Mouse (Mus musculus) limb, embryonic 12.5 days (tissue): ENCODE results near the gene Ifi27l2a. TPM values are rescaled to one million over a fixed set of nuclear protein-coding genes. Genes with fewer than 3 reads are reported as not detected.
"Not testable (repeated sequence)": the region's sequence is repeated elsewhere in the genome, so short reads cannot be mapped to it uniquely, and the experiment has no call there.

ENCODE experiments used
- ATAC-seq: fragments of 200-750 bp; cut with Nextera tagmentation; 2 replicates; pipeline ENCODE4 v1.8.0; 2017; ENCODE audit warnings: low read depth, moderate TSS enrichment; ENCODE audit not compliant: insufficient number of reproducible peaks, insufficient read depth, low FRiP score, low TSS enrichment
- H3K27ac ChIP-seq: fragments of 300-500 bp; sonication (generic); 2 replicates; pipeline ENCODE4 v1.5.1; 2016; ENCODE audit warnings: mild to moderate bottlenecking, moderate library complexity
- H3K27me3 ChIP-seq: fragments of 300-500 bp; sonication (generic); 2 replicates; pipeline ENCODE4 v1.6.1; 2016; ENCODE audit warnings: mild to moderate bottlenecking, moderate library complexity
- H3K36me3 ChIP-seq: fragments of 300-500 bp; sonication (generic); 2 replicates; pipeline ENCODE4 v1.6.1; 2016; ENCODE audit warnings: mild to moderate bottlenecking, moderate library complexity
- H3K4me1 ChIP-seq: fragments of 300-500 bp; sonication (generic); replicated peaks from 2 replicates; pipeline ENCODE4 v1.6.1; 2016
- H3K4me2 ChIP-seq: fragments of 300-500 bp; sonication (generic); 2 replicates; pipeline ENCODE4 v1.6.1; 2016; ENCODE audit warnings: mild to moderate bottlenecking, moderate library complexity
- H3K4me3 ChIP-seq: fragments of 300-500 bp; sonication (generic); replicated peaks from 2 replicates; pipeline ENCODE4 v1.5.1; 2016; ENCODE audit warnings: mild to moderate bottlenecking
- H3K9ac ChIP-seq: fragments of 300-500 bp; sonication (generic); replicated peaks from 2 replicates; pipeline ENCODE4 v1.6.1; 2016; ENCODE audit warnings: mild to moderate bottlenecking, moderate library complexity
- H3K9me3 ChIP-seq: fragments of 300-500 bp; sonication (generic); 2 replicates; pipeline ENCODE4 v1.6.1; 2016; ENCODE audit warnings: mild to moderate bottlenecking, moderate library complexity
- WGBS: fragments of 180-500 bp; shearing (Covaris S2); methylation state at CpG from one replicate; pipeline ENCODE4 v1.1.7; 2016; 5-methylcytosine and 5-hydroxymethylcytosine counted together
- polyA plus RNA-seq: library from polyadenylated mRNA; unstranded; fragments of >200 nt; fragmentation: Nextera tagmentation; extraction: Ambion mirVana; gene quantifications from 2 replicates; pipeline ENCODE4 v1.2.1, GENCODE M21; 2016

The Ifi27l2a gene
- 1.2 and 2.7 TPM in 2 replicates for polyA plus RNA-seq

- no peaks in the 10 kb centered on the region for H3K36me3 ChIP-seq
- no peak within 1 kb of the TSS for H3K4me2 ChIP-seq
- no peaks in the 10 kb centered on the region for H3K27me3 ChIP-seq
- H3K4me3 ChIP-seq: no peak within 1 kb of the TSS
- no peaks in the 10 kb centered on the region for H3K4me1 ChIP-seq
- no peaks in the 10 kb centered on the region for H3K9me3 ChIP-seq
- WGBS: 53% methylated on average over 3 of the region's 3 CpGs
- no peak within 1 kb of the TSS for H3K9ac ChIP-seq
- H3K27ac ChIP-seq: no peak within 1 kb of the TSS
- no peak for ATAC-seq
These were observed at the start of gene Ifi27l2a for GRCm38 (mm10) chr12:103443524-103443923. Gene Ifi27l2a, minus strand, starts transcription at chr12:103443680.

DNA sequence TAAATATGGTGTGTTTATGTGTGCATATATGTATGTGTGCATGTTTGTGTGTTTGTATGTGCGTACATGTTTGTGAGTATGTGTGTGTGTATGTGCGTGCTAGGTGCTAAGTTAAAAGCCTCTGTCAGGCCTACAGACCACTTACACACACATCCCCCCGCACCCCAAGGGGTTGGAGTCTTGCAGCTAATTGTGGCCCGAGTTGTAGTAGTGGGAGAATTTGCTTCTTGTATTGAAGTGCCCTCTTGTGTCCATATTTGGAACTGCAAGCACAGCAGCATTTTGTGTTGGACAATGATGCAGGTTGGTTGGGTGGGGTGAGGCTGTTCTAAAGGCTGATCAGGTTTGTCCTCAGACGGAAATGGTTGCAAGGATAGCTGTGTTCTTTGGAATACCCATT lies 49.3 kb upstream of the Ifi27l2a start:
- no peaks in the 10 kb centered on the region for H3K27me3 ChIP-seq
- H3K9me3 ChIP-seq: no peaks in the 10 kb centered on the region
- ATAC-seq: no peak
- 34% methylated on average over 5 of the region's 5 CpGs for WGBS
- no peaks in the 10 kb centered on the region for H3K36me3 ChIP-seq
- no peak overlapping the region for H3K4me2 ChIP-seq
- no peak overlapping the region for H3K4me3 ChIP-seq
- no peak overlapping the region for H3K27ac ChIP-seq
- H3K9ac ChIP-seq: no peak overlapping the region
- no peaks in the 10 kb centered on the region for H3K4me1 ChIP-seq

DNA sequence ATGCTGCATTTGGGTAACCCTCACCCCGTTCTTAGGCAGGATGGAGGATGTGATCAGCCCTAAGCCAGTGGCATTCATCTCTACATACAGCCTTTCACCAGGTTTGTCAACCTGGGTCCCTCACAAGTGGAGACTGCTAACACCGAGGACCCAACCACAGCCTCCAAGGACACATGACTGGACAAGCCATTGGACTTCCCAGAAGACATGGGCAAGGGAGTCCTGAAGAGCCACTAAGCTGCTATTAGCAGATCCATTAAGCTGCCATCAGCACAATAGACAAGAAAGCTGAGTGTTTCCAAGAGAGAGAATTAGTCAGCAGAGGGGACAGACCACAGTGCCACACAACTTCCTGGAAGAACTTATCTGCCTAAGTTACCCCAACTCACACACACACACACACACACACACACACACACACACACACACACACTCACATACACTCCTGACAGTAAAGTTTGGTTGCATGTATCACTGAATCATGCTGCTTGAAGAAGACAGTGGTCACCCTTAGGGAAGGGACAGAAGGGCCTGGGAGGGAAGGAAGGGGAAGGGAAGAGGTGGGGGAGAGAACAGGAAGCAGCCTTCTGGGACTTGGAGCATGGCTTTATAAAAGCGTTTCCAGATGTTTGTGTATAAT lies 47.7 kb upstream of the Ifi27l2a start:
- no peak overlapping the region for H3K4me3 ChIP-seq

GRCm38 (mm10) chr12:103487750-103488149 lies 44.3 kb upstream of the Ifi27l2a start:
- Histone ChIP-seq H3K9ac (no peak overlapping the region), H3K36me3 (no peaks in the 10 kb centered on the region), H3K9me3 (no peaks in the 10 kb centered on the region), H3K4me2 (no peak overlapping the region), H3K27ac (no peak overlapping the region), H3K4me1 (no peaks in the 10 kb centered on the region), H3K4me3 (no peak overlapping the region), H3K27me3 (no peaks in the 10 kb centered on the region)
- ATAC-seq: no peak
- 61% methylated on average over 2 of the region's 2 CpGs for WGBS

More for the DNA sequence above, 47.7 kb upstream of the Ifi27l2a start:
- WGBS: 72% methylated on average over 3 of the region's 3 CpGs
- Histone ChIP-seq H3K27ac (no peak overlapping the region), H3K4me1 (no peaks in the 10 kb centered on the region), H3K4me2 (no peak overlapping the region), H3K9me3 (no peaks in the 10 kb centered on the region), H3K36me3 (no peaks in the 10 kb centered on the region), H3K27me3 (no peaks in the 10 kb centered on the region), H3K9ac (no peak overlapping the region)
- no peak for ATAC-seq

- no peak overlapping the region for H3K4me2 ChIP-seq
- WGBS: 74% methylated on average over 4 of the region's 4 CpGs
- no peak overlapping the region for H3K27ac ChIP-seq
- no peak overlapping the region for H3K4me3 ChIP-seq
- no peak overlapping the region for H3K9ac ChIP-seq
- H3K27me3 ChIP-seq: no peaks in the 10 kb centered on the region
- no peak for ATAC-seq
- no peaks in the 10 kb centered on the region for H3K36me3 ChIP-seq
- H3K9me3 ChIP-seq: no peaks in the 10 kb centered on the region
- H3K4me1 ChIP-seq: no peaks in the 10 kb centered on the region
These were observed 43.8 kb upstream of the Ifi27l2a start for GRCm38 (mm10) chr12:103487276-103487675.

DNA sequence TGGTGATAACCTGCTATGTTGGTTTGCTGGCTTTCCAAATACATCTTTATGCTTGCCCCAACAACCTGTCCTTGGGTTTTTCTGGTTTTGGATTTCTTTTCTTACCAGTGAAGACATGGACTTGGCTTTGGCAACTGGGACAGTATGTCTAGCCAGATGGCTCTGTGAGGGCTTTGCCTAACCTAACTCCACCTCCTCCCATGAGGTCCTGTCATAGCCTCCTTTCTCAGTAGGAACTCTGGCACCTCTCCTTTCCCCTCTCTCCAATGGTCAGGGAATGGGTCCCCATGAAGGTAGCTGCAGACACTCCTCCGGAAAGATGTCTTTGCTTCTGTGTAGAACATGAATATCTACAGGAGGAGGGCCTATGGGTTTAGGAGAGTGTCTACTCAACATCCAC lies 43.2 kb upstream of the Ifi27l2a start:
- WGBS: 91% methylated on average over 1 of the region's 1 CpGs
- H3K9me3 ChIP-seq: no peaks in the 10 kb centered on the region

DNA sequence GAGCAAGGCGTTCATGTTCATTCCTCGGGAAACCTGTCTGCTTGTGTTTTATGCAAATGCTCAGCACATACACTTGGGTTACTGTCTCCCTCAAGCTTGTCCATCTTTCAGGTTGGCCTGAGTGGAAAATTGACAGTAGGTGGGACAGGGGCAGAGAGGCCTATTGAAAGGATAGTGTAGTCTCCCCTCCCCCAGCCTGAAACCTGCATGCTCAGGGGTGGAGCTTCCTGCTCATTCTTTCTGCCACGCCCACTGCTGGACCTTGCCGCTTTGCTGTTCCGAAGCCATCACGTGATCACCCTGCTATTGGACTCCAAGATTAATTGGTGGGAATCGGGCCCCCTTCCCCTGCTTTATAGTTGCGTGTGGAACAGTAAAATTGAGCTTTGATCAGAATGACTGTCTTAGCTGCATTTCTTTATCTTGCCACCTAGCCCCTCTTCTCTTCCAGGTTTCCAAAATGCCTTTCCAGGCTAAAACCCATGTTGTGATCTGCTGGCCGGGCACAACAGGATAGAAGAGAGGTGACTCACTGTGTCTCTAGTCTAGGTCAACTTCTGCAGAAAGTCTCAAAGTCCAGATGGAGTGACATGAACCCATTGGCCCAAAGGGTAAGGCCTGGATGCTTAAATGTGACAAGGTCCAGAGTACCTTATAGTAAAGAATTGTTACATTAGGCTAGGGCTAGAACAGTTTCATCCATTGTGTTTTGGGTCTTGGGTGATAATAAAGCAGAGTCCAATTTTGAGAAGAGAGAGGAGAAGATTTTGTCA lies 40.9 kb upstream of the Ifi27l2a start:
- H3K9ac ChIP-seq, H3K4me1 ChIP-seq, H3K4me2 ChIP-seq, H3K4me3 ChIP-seq, H3K36me3 ChIP-seq, H3K27ac ChIP-seq, H3K9me3 ChIP-seq, ATAC-seq, H3K27me3 ChIP-seq: not testable (repeated sequence)
- 58% methylated on average over 9 of the region's 9 CpGs for WGBS

More for the DNA sequence above, 43.2 kb upstream of the Ifi27l2a start:
- H3K27ac ChIP-seq: no peak overlapping the region
- no peaks in the 10 kb centered on the region for H3K36me3 ChIP-seq
- no peaks in the 10 kb centered on the region for H3K27me3 ChIP-seq
- H3K9ac ChIP-seq: no peak overlapping the region
- no peak overlapping the region for H3K4me2 ChIP-seq
- no peak overlapping the region for H3K4me3 ChIP-seq
- no peaks in the 10 kb centered on the region for H3K4me1 ChIP-seq
- ATAC-seq: no peak

GRCm38 (mm10) chr12:103482781-103483180 lies 39.3 kb upstream of the Ifi27l2a start:
- Histone ChIP-seq H3K9ac (no peak overlapping the region), H3K36me3 (no peaks in the 10 kb centered on the region), H3K4me3 (no peak overlapping the region), H3K27me3 (no peaks in the 10 kb centered on the region), H3K27ac (no peak overlapping the region), H3K9me3 (no peaks in the 10 kb centered on the region), H3K4me2 (no peak overlapping the region), H3K4me1 (no peaks in the 10 kb centered on the region)
- 84% methylated on average over 2 of the region's 2 CpGs for WGBS
- ATAC-seq: no peak

- H3K9me3 ChIP-seq: no peaks in the 10 kb centered on the region
- no peak overlapping the region for H3K4me2 ChIP-seq
- no peaks in the 10 kb centered on the region for H3K4me1 ChIP-seq
- no peak for ATAC-seq
- H3K27me3 ChIP-seq: no peaks in the 10 kb centered on the region
- no peaks in the 10 kb centered on the region for H3K36me3 ChIP-seq
- no peak overlapping the region for H3K4me3 ChIP-seq
- no peak overlapping the region for H3K27ac ChIP-seq
- H3K9ac ChIP-seq: no peak overlapping the region
- WGBS: 79% methylated on average over 5 of the region's 5 CpGs
These were observed 38.2 kb upstream of the Ifi27l2a start for GRCm38 (mm10) chr12:103481671-103482070.

GRCm38 (mm10) chr12:103477461-103478015 lies 34.1 kb upstream of the Ifi27l2a start:
- Histone ChIP-seq H3K9ac (no peak overlapping the region), H3K4me1 (no peaks in the 10 kb centered on the region), H3K27ac (no peak overlapping the region), H3K4me2 (no peak overlapping the region), H3K27me3 (no peaks in the 10 kb centered on the region), H3K9me3 (no peaks in the 10 kb centered on the region), H3K36me3 (no peaks in the 10 kb centered on the region), H3K4me3 (no peak overlapping the region)
- no peak for ATAC-seq
- 79% methylated on average over 7 of the region's 7 CpGs for WGBS

GRCm38 (mm10) chr12:103476779-103477389 lies 33.4 kb upstream of the Ifi27l2a start:
- Histone ChIP-seq H3K9me3 (no peaks in the 10 kb centered on the region), H3K36me3 (no peaks in the 10 kb centered on the region), H3K4me2 (no peak overlapping the region), H3K9ac (no peak overlapping the region), H3K4me3 (no peak overlapping the region), H3K4me1 (no peaks in the 10 kb centered on the region), H3K27ac (no peak overlapping the region), H3K27me3 (no peaks in the 10 kb centered on the region)
- 72% methylated on average over 1 of the region's 1 CpGs for WGBS
- no peak for ATAC-seq
